Mouse (Mus musculus) MEL (cell line): ENCODE results near the gene Rbm43. TPM values are rescaled to one million over a fixed set of nuclear protein-coding genes. Genes with fewer than 3 reads are reported as not detected.

ENCODE experiments used
- DNase-seq: peaks from one replicate; pipeline ENCODE4 v3.0.0; 2011; ENCODE audit warnings: low read depth, low spot score
- H3K27ac ChIP-seq: 2 replicates; pipeline ENCODE4 v1.5.1; 2012; ENCODE audit warnings: low read depth, mild to moderate bottlenecking, control low read depth, low read length, moderate library complexity; ENCODE audit not compliant: control insufficient read depth
- H3K27me3 ChIP-seq, 2 experiments: fragments of 150-350 bp in 1 of 2; sonication (generic) in 1 of 2; 2 replicates each; pipeline ENCODE4 v1.6.1; 2012; ENCODE audit warnings: low read length in 2 of 2, mild to moderate bottlenecking in 2 of 2, improper control_type of control experiment in 1 of 2, moderate library complexity in 1 of 2; ENCODE audit not compliant: insufficient read depth in 2 of 2, control insufficient read depth in 1 of 2
- H3K36me3 ChIP-seq, 2 experiments: 2 replicates each; pipeline ENCODE4 v1.6.1; 2012 to 2014; ENCODE audit warnings: low read length in 2 of 2, improper control_type of control experiment in 1 of 2, inconsistent platforms in 1 of 2, mild to moderate bottlenecking in 1 of 2; ENCODE audit not compliant: insufficient read depth in 2 of 2, control insufficient read depth in 1 of 2
- H3K4me1 ChIP-seq, 2 experiments: fragments of 150-350 bp in 1 of 2; sonication (generic) in 1 of 2; 2 replicates each; pipeline ENCODE4 v1.6.1; 2012; ENCODE audit warnings: low read length in 2 of 2, improper control_type of control experiment in 1 of 2, mild to moderate bottlenecking in 1 of 2; ENCODE audit not compliant: insufficient read depth in 2 of 2, control insufficient read depth in 1 of 2
- H3K4me3 ChIP-seq, 2 experiments: fragments of 150-350 bp in 1 of 2; sonication (generic) in 1 of 2; 2 replicates each; pipeline ENCODE4 v1.5.1; 2012; ENCODE audit warnings: low read depth in 2 of 2, low read length in 2 of 2, mild to moderate bottlenecking in 2 of 2, moderate library complexity in 2 of 2, control low read depth in 1 of 2, improper control_type of control experiment in 1 of 2; ENCODE audit not compliant: control insufficient read depth in 1 of 2, insufficient read depth in 1 of 2
- H3K79me2 ChIP-seq: 2 replicates; pipeline ENCODE4 v1.6.1; 2012; ENCODE audit warnings: mild to moderate bottlenecking, low read length, moderate library complexity; ENCODE audit not compliant: control insufficient read depth, poor library complexity, insufficient read depth
- H3K9ac ChIP-seq: 2 replicates; pipeline ENCODE4 v1.6.1; 2012; ENCODE audit warnings: low read depth, mild to moderate bottlenecking, control low read depth, low read length, moderate library complexity; ENCODE audit not compliant: control insufficient read depth, poor library complexity, severe bottlenecking
- H3K9me3 ChIP-seq: fragments of 150-350 bp; sonication (generic); replicated peaks from 2 replicates; pipeline ENCODE4 v1.6.1; 2012; ENCODE audit warnings: mild to moderate bottlenecking, low read length, improper control_type of control experiment, moderate library complexity; ENCODE audit not compliant: insufficient read depth
- BHLHE40 ChIP-seq: IDR thresholded peaks from 2 replicates; pipeline ENCODE4 v1.6.1; 2012; ENCODE audit warnings: low read depth, mild to moderate bottlenecking, inconsistent platforms, low read length, improper control_type of control experiment, borderline replicate concordance
- E2F4 ChIP-seq: IDR thresholded peaks from 2 replicates; pipeline ENCODE4 v1.6.1; 2011; ENCODE audit warnings: low read depth, low read length, improper control_type of control experiment, borderline replicate concordance
- ELF1 ChIP-seq: IDR thresholded peaks from 2 replicates; pipeline ENCODE4 v1.6.1; 2014; ENCODE audit warnings: low read depth, mild to moderate bottlenecking, inconsistent platforms, low read length, improper control_type of control experiment, moderate library complexity
- EP300 ChIP-seq, 2 experiments: IDR thresholded peaks; 2 replicates each; pipeline ENCODE4 v1.6.1; 2011; ENCODE audit warnings: improper control_type of control experiment in 2 of 2, low read length in 2 of 2, low read depth in 1 of 2, mild to moderate bottlenecking in 1 of 2
- ETS1 ChIP-seq: IDR thresholded peaks from 2 replicates; pipeline ENCODE4 v1.6.1; 2012; ENCODE audit warnings: low read depth, mild to moderate bottlenecking, inconsistent platforms, low read length, improper control_type of control experiment, moderate library complexity
- GATA1 ChIP-seq: IDR thresholded peaks from 2 replicates; pipeline ENCODE4 v1.6.1; 2011; ENCODE audit warnings: low read depth, low read length, improper control_type of control experiment
- KAT2A ChIP-seq: conservative IDR thresholded peaks from 2 replicates; pipeline ENCODE4 v1.6.1; 2012; ENCODE audit warnings: low read depth, low read length, improper control_type of control experiment, inconsistent platforms
- MAX ChIP-seq: IDR thresholded peaks from 2 replicates; pipeline ENCODE4 v1.6.1; 2011; ENCODE audit warnings: low read length, improper control_type of control experiment
- MAZ ChIP-seq: IDR thresholded peaks from 2 replicates; pipeline ENCODE4 v1.6.1; 2012; ENCODE audit warnings: low read depth, mild to moderate bottlenecking, inconsistent platforms, low read length, improper control_type of control experiment
- MEF2A ChIP-seq: IDR thresholded peaks from 2 replicates; pipeline ENCODE4 v1.6.1; 2014; ENCODE audit warnings: low read depth, mild to moderate bottlenecking, inconsistent platforms, low read length, improper control_type of control experiment; ENCODE audit not compliant: poor library complexity, insufficient replicate concordance, severe bottlenecking; ENCODE audit errors: extremely low read depth
- MXI1 ChIP-seq: IDR thresholded peaks from 2 replicates; pipeline ENCODE4 v1.6.1; 2011; ENCODE audit warnings: mild to moderate bottlenecking, low read depth, low read length, improper control_type of control experiment
- MYB ChIP-seq: IDR thresholded peaks from 2 replicates; pipeline ENCODE4 v1.6.1; 2011; ENCODE audit warnings: mild to moderate bottlenecking, low read depth, low read length, improper control_type of control experiment
- MYC ChIP-seq: IDR thresholded peaks from 2 replicates; pipeline ENCODE4 v1.6.1; 2011; ENCODE audit warnings: low read depth, mild to moderate bottlenecking, low read length, improper control_type of control experiment, moderate library complexity
- NRF1 ChIP-seq: IDR thresholded peaks from 2 replicates; pipeline ENCODE4 v1.6.1; 2014; ENCODE audit warnings: low read depth, mild to moderate bottlenecking, inconsistent platforms, low read length, improper control_type of control experiment, moderate library complexity; ENCODE audit not compliant: poor library complexity, insufficient read depth, severe bottlenecking
- POLR2AphosphoS5 ChIP-seq: IDR thresholded peaks from 2 replicates; pipeline ENCODE4 v1.6.1; 2012; ENCODE audit warnings: low read depth, borderline replicate concordance, mild to moderate bottlenecking, inconsistent platforms, low read length, moderate library complexity, mixed read lengths
- RAD21 ChIP-seq: IDR thresholded peaks from 2 replicates; pipeline ENCODE4 v1.6.1; 2011; ENCODE audit warnings: mild to moderate bottlenecking, low read depth, low read length, improper control_type of control experiment
- SIN3A ChIP-seq: IDR thresholded peaks from 2 replicates; pipeline ENCODE4 v1.6.1; 2012; ENCODE audit warnings: low read length, improper control_type of control experiment, inconsistent platforms
- TAL1 ChIP-seq: IDR thresholded peaks from 2 replicates; pipeline ENCODE4 v1.6.1; 2012; ENCODE audit warnings: mild to moderate bottlenecking, inconsistent platforms, low read length, moderate library complexity, mixed read lengths
- TBP ChIP-seq: IDR thresholded peaks from 2 replicates; pipeline ENCODE4 v1.8.0; 2011; ENCODE audit warnings: low read depth, low read length, improper control_type of control experiment
- USF1 ChIP-seq: IDR thresholded peaks from 2 replicates; pipeline ENCODE4 v1.6.1; 2014; ENCODE audit warnings: low read depth, mild to moderate bottlenecking, inconsistent platforms, low read length, improper control_type of control experiment, moderate library complexity
- USF2 ChIP-seq, 2 experiments: IDR thresholded peaks; 2 replicates each; pipeline ENCODE4 v1.6.1; 2011 to 2012; ENCODE audit warnings: improper control_type of control experiment in 2 of 2, low read length in 2 of 2, borderline replicate concordance in 1 of 2, inconsistent platforms in 1 of 2, low read depth in 1 of 2, mild to moderate bottlenecking in 1 of 2; ENCODE audit not compliant: insufficient read depth in 1 of 2
- ZKSCAN1 ChIP-seq: IDR thresholded peaks from 2 replicates; pipeline ENCODE4 v1.6.1; 2012; ENCODE audit warnings: low read depth, mild to moderate bottlenecking, inconsistent platforms, low read length, improper control_type of control experiment, moderate library complexity
- ZMIZ1 ChIP-seq: IDR thresholded peaks from 2 replicates; pipeline ENCODE4 v1.6.1; 2012; ENCODE audit warnings: low read depth, mild to moderate bottlenecking, inconsistent platforms, low read length, improper control_type of control experiment, moderate library complexity
- ZNF384 ChIP-seq: IDR thresholded peaks from 2 replicates; pipeline ENCODE4 v1.6.1; 2012; ENCODE audit warnings: low read depth, mild to moderate bottlenecking, inconsistent platforms, low read length, improper control_type of control experiment
- polyA plus RNA-seq, 2 experiments: library from polyadenylated mRNA; stranded (reverse) in 1 of 2; unstranded in 1 of 2; fragments of >175 nt in 1 of 2; fragments of >200 nt in 1 of 2; gene quantifications; 2 replicates each; pipeline versions ENCODE4 v1.2.1 to v1.2.4; 2012; ENCODE audit warnings: low replicate concordance in 2 of 2, low read depth in 1 of 2; ENCODE audit not compliant: insufficient read length in 2 of 2, insufficient read depth in 1 of 2, missing spikeins in 1 of 2
- total RNA-seq: library from RNA; depleted of rRNA; stranded (reverse); fragments of 300-350 nt; gene quantifications from 2 replicates; pipeline ENCODE4 v1.2.3, GENCODE M21; 2012

Rbm43 gene
- total and polyA plus RNA-seq, 3 experiments, result 37.9 to 321 (median 64.3) TPM

DNA sequence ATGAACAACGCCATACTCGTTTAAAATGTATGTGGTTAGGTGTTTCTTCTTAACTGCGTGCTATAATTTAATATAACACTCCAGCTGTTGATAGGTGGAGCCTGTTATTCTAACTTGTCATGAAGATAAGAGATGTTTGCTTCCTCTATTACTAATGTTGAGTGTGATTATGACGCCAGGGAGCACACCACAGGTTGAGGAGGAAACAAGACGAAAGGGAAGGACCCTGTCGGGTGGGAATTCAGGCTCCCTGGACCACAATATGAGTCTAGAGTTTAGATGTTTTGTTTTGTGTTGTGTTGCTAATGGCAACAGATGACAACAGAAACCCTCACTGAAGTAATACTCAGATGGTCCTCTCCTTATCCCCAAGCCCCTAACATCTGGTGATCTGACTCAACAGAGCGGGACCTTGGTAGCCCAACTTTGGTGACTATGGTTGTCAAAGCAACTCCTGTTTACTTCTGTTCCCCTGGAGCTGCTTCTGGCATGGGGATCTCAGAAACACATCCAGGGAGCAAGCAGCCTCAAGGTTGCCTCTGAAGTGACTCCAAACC lies 18.8 kb upstream of the Rbm43 start:
- H3K4me1 ChIP-seq, result peaks cover 4 to 6% of the 10 kb centered on the region in 2 experiments
- no peaks in the 10 kb centered on the region for H3K79me2 ChIP-seq
- no peak overlapping the region for H3K27ac ChIP-seq
- no peaks in the 10 kb centered on the region for H3K9me3 ChIP-seq
- no peak for TF ChIP-seq MYB
- TF ChIP-seq BHLHE40, result no peak
- TF ChIP-seq ZKSCAN1, result no peak
- no peak for TF ChIP-seq TBP
- no peak for TF ChIP-seq KAT2A
- TF ChIP-seq MYC, result no peak
- H3K27me3 ChIP-seq, result no peaks in the 10 kb centered on the region
- peak; percentile 54 for DNase-seq
- no peak overlapping the region for H3K9ac ChIP-seq
- H3K36me3 ChIP-seq, result peaks cover 0 to 4% of the 10 kb centered on the region in 2 experiments; a peak in 1 of 4 replicates
- no peak overlapping the region for H3K4me3 ChIP-seq

DNA sequence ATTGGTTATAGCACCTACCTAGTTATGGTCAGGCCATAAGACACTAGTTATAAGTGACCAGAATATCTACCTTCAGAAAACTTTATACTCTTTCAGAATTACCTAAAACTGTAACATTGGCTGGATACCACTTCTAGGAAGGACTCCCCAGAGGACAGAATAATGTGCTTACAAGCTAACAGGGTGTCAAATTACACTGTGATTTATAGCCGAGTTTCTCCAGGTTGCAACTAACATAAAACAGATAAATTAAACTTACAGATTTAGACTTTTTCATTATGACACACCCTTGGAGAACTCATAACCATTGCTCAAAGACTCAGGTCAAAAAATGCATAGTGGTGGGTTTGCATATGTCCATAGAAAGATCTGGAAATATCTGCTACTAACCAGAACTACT lies 15.9 kb upstream of the Rbm43 start:
- Histone ChIP-seq H3K36me3 (peaks cover 0 to 4% of the 10 kb centered on the region in 2 experiments; a peak in 1 of 4 replicates), H3K4me1 (peaks cover 4 to 6% of the 10 kb centered on the region in 2 experiments), H3K9me3 (no peaks in the 10 kb centered on the region), H3K79me2 (no peaks in the 10 kb centered on the region), H3K27ac (no peak overlapping the region), H3K9ac (no peak overlapping the region), H3K4me3 (no peak overlapping the region), H3K27me3 (no peaks in the 10 kb centered on the region)
- no peak for DNase-seq
- TF ChIP-seq MAX, result no peak
- TF ChIP-seq ZMIZ1, result no peak
- TF ChIP-seq ZNF384, result no peak

DNA sequence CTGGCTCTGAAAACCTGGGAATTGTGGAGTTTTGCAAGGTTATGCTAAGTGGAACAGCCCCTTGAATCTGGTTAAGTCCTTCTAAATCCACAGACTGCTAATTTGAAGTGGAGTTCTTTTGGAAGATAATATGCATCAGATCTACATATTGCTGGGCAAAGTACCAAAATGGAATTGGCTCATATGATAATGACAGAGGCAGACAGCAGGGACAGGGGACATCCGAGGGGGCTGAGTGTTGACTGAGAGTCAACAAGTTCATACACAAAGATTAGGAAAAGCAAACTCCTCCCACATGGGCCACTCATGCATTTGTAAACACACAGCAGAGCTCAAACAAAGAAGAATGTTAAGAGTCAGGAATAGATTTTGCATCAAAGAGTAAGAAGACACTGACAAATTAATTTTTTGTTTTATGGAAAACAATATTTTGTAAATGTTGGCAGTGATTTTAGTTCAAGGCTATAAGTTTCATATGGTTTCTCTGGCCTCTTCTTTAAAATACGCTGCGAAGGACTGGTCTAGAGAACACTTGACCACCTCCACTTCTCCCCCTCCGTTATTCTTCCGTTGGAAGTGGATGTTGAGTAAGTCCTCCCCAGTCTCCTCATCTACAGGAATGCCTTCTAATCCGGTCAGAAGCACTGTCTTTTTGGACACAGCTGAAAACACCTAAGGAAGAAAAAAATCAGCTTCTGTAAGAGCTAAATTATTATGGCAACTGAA lies 13.3 kb upstream of the Rbm43 start:
- Histone ChIP-seq H3K79me2 (no peaks in the 10 kb centered on the region), H3K27ac (no peak overlapping the region), H3K27me3 (no peaks in the 10 kb centered on the region), H3K9ac (no peak overlapping the region), H3K4me3 (no peak overlapping the region), H3K4me1 (peaks cover 0 to 3% of the 10 kb centered on the region in 2 experiments; a peak in 3 of 4 replicates), H3K36me3 (no peaks in the 10 kb centered on the region; a peak in 1 of 4 replicates), H3K9me3 (no peaks in the 10 kb centered on the region)
- DNase-seq, result peak; percentile 54
- TF ChIP-seq POLR2AphosphoS5 (no peak), ZMIZ1 (no peak), NRF1 (no peak), GATA1 (peak; percentile 61; the same call in 1 of the 2 replicates), TAL1 (no peak), E2F4 (no peak), ELF1 (no peak), USF2 (IDR thresholded peaks at IDR 0.05; ENCODE audit: borderline replicate concordance in 1 of 2, insufficient read depth in 1 of 2, low read depth in 1 of 2, low read length in 2 of 2) (no peak), EP300 (IDR thresholded peaks at IDR 0.05; ENCODE audit: low read depth in 1 of 2, low read length in 2 of 2) (peak; percentile 54), RAD21 (no peak), MXI1 (no peak), SIN3A (peak; percentile 25; the same call in 1 of the 2 replicates), MYC (no peak), ETS1 (peak; percentile 65), MEF2A (no peak), MAZ (no peak), USF1 (no peak)
